Mouse (Mus musculus) cerebellum, adult 2 months (tissue): Measurements from ENCODE around the gene Ccdc120.

Experiments used
- CTCF ChIP-seq: fragments of 200-500 bp; IDR thresholded peaks from 2 replicates; pipeline ENCODE4 v1.5.1; 2011; ENCODE audit warnings: low read depth, mild to moderate bottlenecking, control low read depth, low read length, moderate library complexity, borderline replicate concordance; ENCODE audit not compliant: insufficient read depth
- POLR2A ChIP-seq: fragments of 200-500 bp; IDR thresholded peaks from 2 replicates; pipeline ENCODE4 v1.6.1; 2011; ENCODE audit warnings: low read length, control low read depth, borderline replicate concordance; ENCODE audit not compliant: insufficient read depth

- TF ChIP-seq CTCF (peak; percentile 54; the same call in 1 of the 2 replicates), POLR2A (no peak)
Observed at GRCm38 (mm10) chrX:7743470-7743869, 7.2 kb downstream of the Ccdc120 start.
